13 mouse cellular contexts compared by ENCODE assay signal in the genomic region with DNA sequence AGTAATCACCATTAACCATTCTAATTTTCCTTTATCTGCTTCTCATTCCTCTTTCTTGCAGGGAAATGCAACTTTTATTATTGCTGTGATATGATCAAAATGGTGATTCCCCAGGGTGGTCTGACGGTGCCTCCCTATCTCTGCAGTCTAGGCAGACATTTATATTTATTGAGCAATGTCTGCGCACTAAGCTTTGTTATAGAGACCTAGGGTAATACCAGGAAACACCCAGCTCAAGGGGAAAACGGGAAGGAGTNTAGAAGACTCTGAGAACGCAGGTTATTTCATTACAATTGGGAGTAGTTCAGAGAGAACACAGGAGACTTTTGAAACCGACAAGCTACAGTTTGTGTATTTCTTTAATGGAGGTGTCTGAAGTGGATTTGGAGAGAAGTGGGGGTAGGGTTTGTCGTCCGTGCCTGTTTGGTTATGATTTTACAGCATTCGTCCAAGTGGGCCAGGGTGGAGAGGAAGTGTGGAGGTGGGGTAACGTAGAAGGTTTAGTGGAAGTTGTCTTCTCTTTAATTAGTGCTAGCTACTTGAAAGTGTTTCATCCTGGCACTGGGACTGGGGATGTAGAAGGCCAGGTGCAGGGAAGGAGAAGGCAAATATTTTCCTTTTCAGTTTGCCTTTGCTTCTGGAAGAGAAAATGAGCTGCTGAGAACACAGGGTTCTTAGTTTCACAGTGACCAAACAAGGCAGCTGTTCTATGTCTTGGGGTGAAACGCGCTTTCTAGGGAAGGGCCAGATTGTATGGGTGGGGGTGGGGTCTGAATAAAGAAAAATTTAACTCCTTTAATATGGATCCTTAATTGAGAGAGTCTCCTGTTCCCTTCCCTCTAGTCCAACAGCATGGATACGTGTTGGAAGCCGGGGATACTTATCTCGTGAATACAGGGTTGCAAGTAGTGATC. TPM values are rescaled to one million over a fixed set of nuclear protein-coding genes. Genes with fewer than 3 reads are reported as not detected.
A peak's percentile ranks its signal among the peaks of the same experiment; 100 is the strongest.
DNase-seq lines count a peak whose midpoint lies in the region; ATAC-seq and TF ChIP-seq lines count a peak whose summit lies in the region.
"Had no signal": no experiment of that assay in that cellular context is flagged by ENCODE, and none has a peak within 500 bp of the region (broad histone marks: within the 10 kb centered on the region; RNA-seq: fewer than 3 reads in every experiment).

No protein-coding gene starts in this region.

- peak overlapping the region; percentile 28 for H3K27ac ChIP-seq in kidney, adult 2 months (ENCODE audit: insufficient read depth, low read depth, low read length)
- H3K27ac ChIP-seq: forebrain, embryonic 10.5 days; midbrain, embryonic 13.5 days had no signal

- no peak for TF ChIP-seq CTCF in kidney, adult 2 months (conservative IDR thresholded peaks at IDR 0.05; ENCODE audit: insufficient read depth, insufficient read length, low read depth, low read length)

- 36% methylated on average over 14 of the region's 14 CpGs for WGBS in kidney, adult 2 months

- H3K4me3 ChIP-seq in kidney, adult 2 months (ENCODE audit: insufficient read depth, low read depth, low read length), result no peak overlapping the region
- H3K4me3 ChIP-seq: forebrain, embryonic 10.5 days; midbrain, embryonic 13.5 days had no signal

- peak; percentile 52 for ATAC-seq in activated CD4-positive, CD25-positive, alpha-beta regulatory T cell, adult 4 months
- ATAC-seq: midbrain, embryonic 13.5 days had no signal

- no peaks in the 10 kb centered on the region for H3K27me3 ChIP-seq in kidney, adult 2 months (replicated peaks; ENCODE audit: control insufficient read depth, insufficient read depth, low read length)
- H3K27me3 ChIP-seq: midbrain, embryonic 13.5 days had no signal

- TF ChIP-seq POLR2A in kidney, adult 2 months (IDR thresholded peaks at IDR 0.05; ENCODE audit: low read depth, low read length), result no peak

- no peaks in the 10 kb centered on the region for H3K36me3 ChIP-seq in kidney, adult 2 months (ENCODE audit: control insufficient read depth, insufficient read depth, low read length)

- intact Hi-C loops in left cerebral cortex, postnatal 4 days (cut with DNase I), result no loop called here

- no peak for DNase-seq in kidney, adult 2 months
- DNase-seq in kidney, adult 9 months, result no peak
- peak; percentile 12 for DNase-seq in induced T-regulatory cell, adult 2 months (ENCODE audit: low read depth)
- DNase-seq in lung, postnatal 36 days, result peak; percentile 47
- DNase-seq in left cerebral cortex, postnatal 4 days, result no peak
- no peak for DNase-seq in cerebellum, postnatal 4 days (ENCODE audit: low spot score in 2 of 2)
- no peak for DNase-seq in cerebellum, adult 9-10 months
- DNase-seq: thymus, postnatal 14 days had no signal

- no peaks in the 10 kb centered on the region; the same call in 1 of the 2 replicates for H3K4me1 ChIP-seq in kidney, adult 2 months (ENCODE audit: control insufficient read depth, insufficient read depth, low read length)
- H3K4me1 ChIP-seq: forebrain, embryonic 10.5 days had no signal

RNA-seq across cellular contexts. Expression of a gene that starts 7.6 kb away (rescaled TPM):
- polyA plus RNA-seq in kidney, adult 2 months (2012; rRNA removed), result 8.6 and 9.6 TPM in 2 replicates
- 10 to 100 TPM; 23.4 to 26.6 TPM for polyA plus RNA-seq in activated CD4-positive, CD25-positive, alpha-beta regulatory T cell, adult 4 months (2017; shearing (Covaris generic))
- 10 to 100 TPM; 26.8 to 27.0 TPM for total RNA-seq in left cerebral cortex, postnatal 4 days (2021)

RNA-seq across cellular contexts. Expression of a gene that starts 14.5 kb away (rescaled TPM):
- polyA plus RNA-seq in kidney, adult 2 months (2012; rRNA removed), result not detected in 2 replicates
- polyA plus RNA-seq in activated CD4-positive, CD25-positive, alpha-beta regulatory T cell, adult 4 months (2017; shearing (Covaris generic)), result 10 to 100 TPM in 1 of 2 experiments, 1 to 10 TPM in 1; 2.2 to 15.6 TPM
- not detected for total RNA-seq in left cerebral cortex, postnatal 4 days (2021)
- total RNA-seq: left cerebral cortex, postnatal 10 days; neutrophil, adult 5-6 weeks had no signal

Comparison
In these comparisons a context has a peak if more than half of its experiments do, and no peak if none do; other contexts are left out.
1. DNase-seq: peak in induced T-regulatory cell, adult 2 months (single experiment) and lung, postnatal 36 days (single experiment); none in kidney, adult 2 months (single experiment), kidney, adult 9 months (single experiment), left cerebral cortex, postnatal 4 days (single experiment), cerebellum, postnatal 4 days (0 of 2) and cerebellum, adult 9-10 months (single experiment).